Mouse (Mus musculus) ES-CJ7 (cell line): Measurements from ENCODE around the gene Scamp3.
A peak's percentile ranks its signal among the peaks of the same experiment; 100 is the strongest.
"Not testable (repeated sequence)": the region's sequence is repeated elsewhere in the genome, so short reads cannot be mapped to it uniquely, and the experiment has no call there.

Source experiments
- DNase-seq: peaks from one replicate; pipeline ENCODE4 v3.0.0; 2011; ENCODE audit warnings: low read depth, low spot score

The Scamp3 gene

GRCm38 (mm10) chr3:89195979-89196877 lies 19.0 kb downstream of the Scamp3 start:
- peak; percentile 97 for DNase-seq

DNA sequence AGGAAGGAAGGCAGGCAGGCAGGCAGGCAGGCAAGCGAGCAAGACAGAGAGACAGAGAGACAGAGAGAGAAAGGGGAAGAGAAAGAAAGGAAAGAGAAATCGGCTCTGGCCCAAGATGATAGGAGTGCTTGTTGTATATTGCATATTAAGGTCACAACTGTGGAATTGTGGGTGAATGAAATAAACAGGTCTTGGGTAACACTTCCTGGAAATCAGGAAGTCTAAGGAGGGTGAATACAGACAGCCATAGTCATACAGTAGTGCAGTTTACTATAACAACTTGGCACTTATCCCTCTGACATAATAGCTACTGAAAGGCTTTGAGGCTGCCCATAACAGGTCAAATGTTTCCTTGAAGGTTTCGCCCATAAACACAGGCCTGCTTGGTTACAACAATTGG lies 22.6 kb downstream of the Scamp3 start:
- DNase-seq: no peak

DNA sequence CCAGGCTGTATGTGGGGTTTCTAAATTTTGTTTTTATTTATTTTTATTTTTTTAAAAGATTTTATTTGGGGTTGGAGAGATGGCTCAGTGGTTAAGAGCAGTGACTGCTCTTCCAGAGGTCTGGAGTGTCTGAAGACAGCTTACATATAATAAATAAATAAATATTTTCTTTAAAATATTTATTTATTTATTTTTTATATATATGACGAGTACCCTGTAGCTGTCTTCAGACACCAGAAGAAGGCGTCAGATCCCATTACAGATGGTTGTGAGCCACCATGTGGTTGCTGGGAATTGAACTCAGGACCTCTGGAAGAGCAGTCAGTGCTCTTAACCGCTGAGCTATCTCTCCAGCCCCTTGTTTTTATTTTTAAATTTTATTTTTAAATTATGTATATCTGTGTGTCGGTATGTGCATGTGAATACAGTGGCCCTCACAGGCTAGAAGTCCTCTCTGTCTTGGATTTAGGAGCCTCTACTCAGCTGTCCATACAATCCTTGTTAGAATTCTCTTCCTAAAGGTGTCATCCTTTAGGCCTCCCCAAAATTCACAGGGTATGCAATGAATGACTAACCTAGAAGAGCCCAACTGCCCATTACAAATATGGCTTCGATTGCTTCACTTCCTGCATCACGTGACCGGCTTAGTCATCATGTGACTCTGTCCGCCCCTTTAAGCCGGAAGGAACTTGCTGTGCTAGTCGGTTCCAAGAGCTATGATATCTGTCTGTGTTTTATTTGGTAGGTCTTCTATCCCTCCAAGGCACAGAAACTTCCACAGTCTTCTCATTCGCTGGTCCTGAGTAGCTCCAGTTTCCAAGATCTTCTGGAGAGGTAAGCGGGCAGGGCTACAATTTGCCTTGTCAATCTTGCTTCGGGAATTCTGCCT lies 25.2 kb downstream of the Scamp3 start, which contains the start of gene Gba:
Gene Gba (plus strand): TSS at position 676 of the 889 bp plus-strand sequence.
- DNase-seq: peak; percentile 93

- no peak for DNase-seq
These were observed 25.9 kb downstream of the Scamp3 start for GRCm38 (mm10) chr3:89203142-89203514.

GRCm38 (mm10) chr3:89206079-89206478 lies 28.8 kb downstream of the Scamp3 start:
- no peak for DNase-seq

DNA sequence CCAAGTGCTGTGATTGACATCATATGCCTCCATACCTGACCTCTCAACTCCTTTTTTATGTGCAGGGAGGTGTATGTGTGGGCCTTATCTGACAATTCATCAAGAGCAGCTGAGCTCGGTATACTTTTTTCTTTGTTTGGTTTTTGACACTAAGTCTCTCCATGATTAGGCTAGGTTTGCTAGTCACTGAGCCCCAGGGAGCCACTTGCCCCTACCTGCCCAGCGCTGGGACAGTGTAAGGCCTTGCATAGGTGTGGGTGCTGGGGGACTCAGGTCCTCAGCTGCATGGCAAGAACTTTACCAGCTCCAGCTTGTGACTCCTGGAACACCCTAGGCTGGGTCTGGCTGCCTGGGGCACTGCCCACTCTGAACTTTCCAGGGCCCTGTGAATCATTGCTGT lies 29.4 kb downstream of the Scamp3 start:
- DNase-seq: no peak

GRCm38 (mm10) chr3:89208075-89208657 lies 30.9 kb downstream of the Scamp3 start:
- no peak for DNase-seq

DNA sequence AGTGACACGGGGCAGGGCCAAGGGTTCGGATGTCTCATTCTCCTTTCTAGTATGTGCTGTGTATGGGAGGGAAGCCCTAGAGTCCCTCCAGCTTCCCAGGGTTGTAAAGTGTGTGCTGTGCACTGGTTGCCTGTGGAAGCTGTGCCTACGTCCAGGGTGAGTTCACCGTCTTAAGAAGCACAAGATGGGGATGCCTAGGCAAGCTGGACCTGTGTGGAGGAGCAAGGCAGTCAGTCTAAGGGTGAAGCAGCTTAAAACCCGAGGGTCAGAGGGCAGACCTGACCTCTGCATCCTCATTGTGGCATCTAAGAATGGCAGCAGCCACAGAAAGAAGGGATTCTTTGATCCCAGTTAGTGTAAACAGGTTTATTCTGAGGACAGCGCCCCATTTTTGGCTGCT lies 31.5 kb downstream of the Scamp3 start:
- DNase-seq: no peak

- DNase-seq: no peak
These were observed 32.5 kb downstream of the Scamp3 start for GRCm38 (mm10) chr3:89209731-89210130.

DNA sequence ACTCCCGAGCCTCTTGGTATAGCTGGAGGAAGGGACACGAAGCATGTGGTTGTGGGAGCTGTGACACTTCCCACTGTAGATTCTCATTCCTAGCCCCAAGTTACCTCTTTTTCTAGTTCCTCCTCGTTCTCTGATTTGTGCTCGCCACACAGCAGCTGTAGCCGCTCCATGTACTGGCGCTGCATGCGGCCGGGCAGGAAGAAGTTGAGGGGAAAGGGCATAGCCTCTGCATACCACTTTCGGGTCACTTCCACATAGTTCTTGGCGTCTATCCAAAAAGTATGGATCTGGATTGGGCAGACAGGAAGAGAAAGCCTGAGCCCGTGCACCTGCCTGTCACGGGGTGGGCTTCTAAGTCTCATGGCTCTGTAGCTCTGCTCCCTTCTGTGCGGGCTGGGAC lies 32.9 kb downstream of the Scamp3 start:
- DNase-seq: no peak

DNA sequence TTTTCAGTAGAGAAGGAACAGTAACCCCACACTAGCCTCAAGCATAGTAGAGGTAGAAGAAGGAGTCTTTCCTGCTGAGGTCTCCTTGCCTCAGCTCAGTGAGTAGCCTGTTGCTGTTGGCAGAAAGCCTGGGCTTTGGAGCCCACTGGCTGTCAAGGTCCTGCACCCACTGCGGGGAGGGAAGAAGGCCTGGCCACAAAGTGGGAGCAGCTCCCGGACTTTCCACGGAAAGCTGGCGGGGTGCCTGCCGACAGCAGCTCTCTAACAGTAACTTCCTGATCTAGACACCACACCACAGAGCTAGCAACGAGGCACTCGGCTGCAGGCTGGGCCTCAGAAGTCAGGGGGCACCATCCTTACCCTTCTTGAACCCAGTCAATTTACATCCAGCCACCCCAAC lies 33.5 kb downstream of the Scamp3 start:
- DNase-seq: no peak

DNA sequence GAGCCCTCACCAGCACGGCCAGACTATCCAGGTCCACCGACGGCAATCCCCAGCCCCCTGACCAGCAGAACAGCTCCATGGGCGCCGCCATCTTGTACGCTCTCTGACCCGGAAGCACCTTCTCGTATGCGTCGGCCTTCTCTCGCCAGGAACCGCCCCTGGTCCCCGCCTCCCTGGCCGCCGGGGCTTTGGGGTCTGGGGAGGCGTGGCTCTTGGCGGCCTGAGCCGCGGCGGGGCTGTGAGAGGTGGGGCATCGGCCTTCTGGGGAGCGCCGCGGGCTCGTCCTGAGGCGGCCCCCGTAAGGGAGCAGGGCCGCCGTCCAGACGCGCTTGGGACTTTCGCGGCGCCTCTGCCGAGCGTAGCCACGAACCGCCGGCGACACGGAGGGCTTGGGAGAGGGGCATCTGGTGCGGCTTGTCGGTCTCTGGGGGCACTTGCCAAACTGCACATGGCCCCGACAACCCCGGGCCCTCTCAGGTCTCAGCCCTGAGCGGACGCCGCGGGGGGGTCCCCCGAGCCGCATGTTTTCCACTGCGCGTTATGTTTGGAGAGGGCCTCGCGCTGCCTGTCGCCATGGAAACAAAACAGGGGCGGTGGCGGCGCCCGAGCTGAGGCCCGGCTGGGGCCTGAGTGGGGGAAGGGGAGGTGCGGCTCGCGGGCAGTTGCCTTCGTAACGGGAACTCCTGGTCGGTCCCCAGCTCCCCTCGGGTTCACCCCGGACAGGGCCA lies 36.7 kb downstream of the Scamp3 start:
- peak; percentile 93 for DNase-seq

DNA sequence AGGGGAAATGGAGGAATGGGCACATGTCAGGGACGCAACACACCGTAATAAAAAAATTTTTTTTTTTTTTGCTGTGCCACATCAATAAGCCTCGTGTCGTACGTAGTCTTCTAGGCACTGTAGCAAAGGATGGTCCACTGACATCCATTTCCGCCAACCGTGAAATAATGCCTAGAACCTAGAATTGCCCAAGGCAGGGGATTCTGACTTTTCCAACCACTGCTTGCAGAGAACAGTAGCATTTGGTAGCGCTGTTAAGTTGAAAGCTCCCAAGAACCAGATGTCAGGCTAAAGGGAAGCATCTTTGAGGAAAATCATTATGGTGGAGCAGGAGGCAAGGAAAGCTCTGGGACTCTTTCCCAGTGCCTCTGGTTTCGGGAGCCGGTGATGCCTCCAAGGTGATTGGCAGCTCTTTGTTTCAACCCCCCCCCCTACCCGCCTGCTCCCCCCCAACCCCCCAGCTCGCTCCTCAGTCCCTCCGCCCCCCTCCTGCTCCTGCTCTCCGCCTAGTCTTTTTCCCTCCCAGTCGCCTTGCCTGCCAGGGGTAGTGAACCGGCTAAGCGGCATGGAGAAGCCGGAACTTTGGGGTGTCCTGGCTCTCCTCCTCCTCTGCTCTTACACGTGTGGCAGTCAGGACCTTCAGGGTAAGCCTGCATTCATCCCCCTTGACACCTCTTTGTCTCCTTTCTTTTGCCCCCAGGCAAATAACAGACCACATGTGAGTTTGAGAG lies 37.6 kb downstream of the Scamp3 start, which contains the start of gene Thbs3:
Gene Thbs3 (plus strand): TSS at position 500 of the 731 bp plus-strand sequence.
- DNase-seq: peak; percentile 31

DNA sequence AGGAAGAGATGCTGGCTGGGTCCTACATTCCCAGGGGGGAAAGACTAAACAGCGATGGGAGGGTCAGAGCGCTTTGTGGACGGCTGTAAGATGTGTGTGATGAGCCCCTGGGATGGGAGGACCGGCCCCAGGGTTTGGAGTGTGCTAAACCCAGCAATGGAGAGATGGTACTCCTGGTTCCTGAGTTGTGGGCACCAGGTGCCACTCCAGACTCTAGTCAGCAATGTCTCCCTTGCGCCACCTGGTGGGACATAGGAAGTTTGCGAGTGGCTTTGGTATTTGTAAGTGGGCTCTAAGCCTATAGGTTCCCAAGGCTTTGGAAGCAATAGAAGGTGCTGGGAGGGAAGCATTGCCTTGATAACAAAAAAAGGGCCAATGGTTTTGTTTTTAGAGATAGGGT lies 38.6 kb downstream of the Scamp3 start:
- peak; percentile 93 for DNase-seq

DNA sequence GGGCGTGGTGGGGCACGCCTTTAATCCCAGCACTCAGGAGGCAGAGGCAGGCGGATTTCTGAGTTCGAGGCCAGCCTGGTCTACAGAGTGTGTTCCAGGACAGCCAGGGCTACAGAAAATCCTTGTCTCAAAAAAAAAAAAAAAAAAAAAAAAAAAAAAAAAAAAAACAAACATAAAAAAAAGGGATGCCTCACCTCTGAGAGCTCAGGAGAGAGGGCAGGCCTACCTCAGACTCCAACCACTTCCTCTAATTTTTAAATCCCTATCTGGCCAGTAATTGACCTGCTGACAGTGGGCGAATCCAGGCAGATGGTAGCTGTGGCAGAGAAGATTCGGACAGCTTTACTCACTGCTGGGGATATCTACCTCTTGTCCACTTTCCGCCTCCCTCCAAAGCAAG lies 39.1 kb downstream of the Scamp3 start:
- not testable (repeated sequence) for DNase-seq

GRCm38 (mm10) chr3:89218271-89218670 lies 41.0 kb downstream of the Scamp3 start:
- DNase-seq: no peak

DNA sequence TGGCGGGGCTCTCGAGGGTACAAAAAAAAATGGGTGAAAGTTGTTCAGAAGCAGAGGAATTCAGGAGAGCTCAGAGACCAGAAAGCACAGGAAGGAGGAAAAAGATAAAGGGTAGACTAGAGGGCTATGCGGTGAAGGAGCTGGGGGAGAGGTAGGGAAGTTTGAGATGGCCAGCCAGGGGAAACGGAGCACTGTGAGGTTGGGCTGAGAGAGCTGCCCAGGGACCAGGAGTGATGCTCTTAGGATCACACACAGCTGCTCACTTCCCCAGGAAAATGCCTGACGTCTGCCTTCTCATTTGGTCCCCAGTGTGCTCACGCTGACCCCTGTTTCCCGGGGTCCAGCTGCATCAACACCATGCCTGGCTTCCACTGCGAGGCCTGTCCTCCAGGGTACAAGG lies 42.3 kb downstream of the Scamp3 start:
- DNase-seq: no peak

- no peak for DNase-seq
These were observed 43.9 kb downstream of the Scamp3 start for GRCm38 (mm10) chr3:89221167-89221566.

DNA sequence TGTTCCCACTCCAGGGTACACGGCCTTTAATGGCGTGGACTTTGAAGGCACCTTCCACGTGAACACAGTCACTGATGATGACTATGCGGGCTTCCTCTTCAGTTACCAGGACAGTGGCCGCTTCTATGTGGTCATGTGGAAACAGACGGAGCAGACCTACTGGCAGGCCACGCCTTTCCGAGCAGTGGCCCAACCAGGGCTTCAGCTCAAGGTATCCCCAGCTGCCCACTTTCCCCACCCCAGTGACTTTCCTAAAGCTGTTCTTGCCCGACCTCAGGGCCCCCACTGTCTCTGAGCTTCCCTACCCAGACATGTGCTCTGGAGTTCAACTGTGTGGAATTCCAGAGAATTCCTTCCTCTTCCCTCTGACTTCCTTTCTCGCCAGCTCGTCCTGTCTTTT lies 47.5 kb downstream of the Scamp3 start:
- no peak for DNase-seq

GRCm38 (mm10) chr3:89225321-89225815 lies 48.1 kb downstream of the Scamp3 start:
- DNase-seq: peak; percentile 53
